Mouse (Mus musculus): ENCODE measurements around the gene Etfb. TPM values are rescaled to one million over a fixed set of nuclear protein-coding genes. Genes with fewer than 3 reads are reported as not detected.

Etfb gene
- polyA plus RNA-seq, 2 experiments: 153 to 301 TPM

GRCm38 (mm10) chr7:43465344-43466098 is 21.6 kb downstream of the Etfb start:
- Histone ChIP-seq H3K4me3 (replicated peaks; ENCODE audit: low read length) (peak overlapping the region; percentile 43), H3K36me3 (ENCODE audit: control insufficient read depth, insufficient read depth, low read length) (no peaks in the 10 kb centered on the region), H3K4me2 (replicated peaks; ENCODE audit: low read depth, low read length, severe bottlenecking) (peak overlapping the region; percentile 81), H3K9me3 (ENCODE audit: control insufficient read depth, low read length) (no peaks in the 10 kb centered on the region), H3K27me3 (ENCODE audit: control insufficient read depth, insufficient read depth, low read length) (peaks cover 12% of the 10 kb centered on the region), H3K27ac (replicated peaks; ENCODE audit: low read depth, low read length) (no peak overlapping the region), H3K9ac (ENCODE audit: low read depth, low read length, severe bottlenecking) (peak overlapping the region; percentile 43), H3K4me1 (ENCODE audit: control insufficient read depth, insufficient read depth, low read length) (0 out of 2 replicates have a peak, but pooled peaks cover 2% of the 10 kb centered on the region)
- no peak for TF ChIP-seq POLR2A (IDR thresholded peaks at IDR 0.05; ENCODE audit: borderline replicate concordance, extremely low read depth, insufficient read depth, insufficient read length)
- DNase-seq (ENCODE audit: low spot score) (peak; percentile 85), ATAC-seq (ENCODE audit: low FRiP score, low read depth) (peak; percentile 87)
- WGBS: under 1% methylated on average over 32 of the region's 33 CpGs

- WGBS: 1% methylated on average over 29 of the region's 33 CpGs
- Histone ChIP-seq H3K27me3 (ENCODE audit: control insufficient read depth, insufficient read depth, low read length) (peaks cover 12% of the 10 kb centered on the region), H3K4me2 (replicated peaks; ENCODE audit: low read depth, low read length, severe bottlenecking) (peak overlapping the region; percentile 81), H3K36me3 (ENCODE audit: control insufficient read depth, insufficient read depth, low read length) (no peaks in the 10 kb centered on the region), H3K27ac (replicated peaks; ENCODE audit: low read depth, low read length) (no peak overlapping the region), H3K9ac (ENCODE audit: low read depth, low read length, severe bottlenecking) (peak overlapping the region; percentile 43), H3K4me3 (replicated peaks; ENCODE audit: low read length) (peak overlapping the region; percentile 43), H3K4me1 (ENCODE audit: control insufficient read depth, insufficient read depth, low read length) (0 out of 2 replicates have a peak, but pooled peaks cover 2% of the 10 kb centered on the region), H3K9me3 (ENCODE audit: control insufficient read depth, low read length) (no peaks in the 10 kb centered on the region)
- ATAC-seq (ENCODE audit: low FRiP score, low read depth) (peak; percentile 68), DNase-seq (ENCODE audit: low spot score) (peak; percentile 56)
- no peak for TF ChIP-seq POLR2A (IDR thresholded peaks at IDR 0.05; ENCODE audit: borderline replicate concordance, extremely low read depth, insufficient read depth, insufficient read length)
These were observed 22.3 kb downstream of the Etfb start for GRCm38 (mm10) chr7:43466099-43466694.

- DNase-seq (ENCODE audit: low spot score): no peak
- no peaks in the 10 kb centered on the region for H3K36me3 ChIP-seq (ENCODE audit: control insufficient read depth, insufficient read depth, low read length)
- no peak overlapping the region for H3K27ac ChIP-seq (replicated peaks; ENCODE audit: low read depth, low read length)
- 0 out of 2 replicates have a peak, but pooled peaks cover 1% of the 10 kb centered on the region for H3K27me3 ChIP-seq (ENCODE audit: control insufficient read depth, insufficient read depth, low read length)
- ATAC-seq (ENCODE audit: low FRiP score, low read depth): no peak
- no peak overlapping the region for H3K4me2 ChIP-seq (replicated peaks; ENCODE audit: low read depth, low read length, severe bottlenecking)
- no peak overlapping the region for H3K9ac ChIP-seq (ENCODE audit: low read depth, low read length, severe bottlenecking)
- no peaks in the 10 kb centered on the region for H3K9me3 ChIP-seq (ENCODE audit: control insufficient read depth, low read length)
- 0 out of 2 replicates have a peak, but pooled peaks cover 2% of the 10 kb centered on the region for H3K4me1 ChIP-seq (ENCODE audit: control insufficient read depth, insufficient read depth, low read length)
- whole genome bisulfite sequencing: 42% methylated on average over 8 of the region's 8 CpGs
- TF ChIP-seq POLR2A (IDR thresholded peaks at IDR 0.05; ENCODE audit: borderline replicate concordance, extremely low read depth, insufficient read depth, insufficient read length): no peak
- H3K4me3 ChIP-seq (replicated peaks; ENCODE audit: low read length): no peak overlapping the region
These were observed 26.5 kb downstream of the Etfb start for GRCm38 (mm10) chr7:43470373-43470772.

GRCm38 (mm10) chr7:43475706-43476105 is 31.8 kb downstream of the Etfb start:
- Histone ChIP-seq H3K9ac (ENCODE audit: low read depth, low read length, severe bottlenecking) (no peak overlapping the region), H3K4me2 (replicated peaks; ENCODE audit: low read depth, low read length, severe bottlenecking) (no peak overlapping the region), H3K4me3 (replicated peaks; ENCODE audit: low read length) (no peak overlapping the region), H3K36me3 (ENCODE audit: control insufficient read depth, insufficient read depth, low read length) (0 out of 2 replicates have a peak, but pooled peaks cover 4% of the 10 kb centered on the region), H3K9me3 (ENCODE audit: control insufficient read depth, low read length) (no peaks in the 10 kb centered on the region), H3K4me1 (ENCODE audit: control insufficient read depth, insufficient read depth, low read length) (no peaks in the 10 kb centered on the region), H3K27me3 (ENCODE audit: control insufficient read depth, insufficient read depth, low read length) (peaks cover 28% of the 10 kb centered on the region), H3K27ac (replicated peaks; ENCODE audit: low read depth, low read length) (no peak overlapping the region)
- ATAC-seq (ENCODE audit: low FRiP score, low read depth): no peak
- DNase-seq (ENCODE audit: low spot score): no peak
- WGBS: 8% methylated on average over 23 of the region's 23 CpGs
- no peak for TF ChIP-seq POLR2A (IDR thresholded peaks at IDR 0.05; ENCODE audit: borderline replicate concordance, extremely low read depth, insufficient read depth, insufficient read length)

- Histone ChIP-seq H3K27ac (replicated peaks; ENCODE audit: low read depth, low read length) (no peak overlapping the region), H3K4me2 (replicated peaks; ENCODE audit: low read depth, low read length, severe bottlenecking) (no peak overlapping the region), H3K27me3 (ENCODE audit: control insufficient read depth, insufficient read depth, low read length) (peaks cover 28% of the 10 kb centered on the region), H3K9ac (ENCODE audit: low read depth, low read length, severe bottlenecking) (no peak overlapping the region), H3K9me3 (ENCODE audit: control insufficient read depth, low read length) (no peaks in the 10 kb centered on the region), H3K36me3 (ENCODE audit: control insufficient read depth, insufficient read depth, low read length) (0 out of 2 replicates have a peak, but pooled peaks cover 4% of the 10 kb centered on the region), H3K4me1 (ENCODE audit: control insufficient read depth, insufficient read depth, low read length) (no peaks in the 10 kb centered on the region), H3K4me3 (replicated peaks; ENCODE audit: low read length) (no peak overlapping the region)
- DNase-seq (ENCODE audit: low spot score) (no peak), ATAC-seq (ENCODE audit: low FRiP score, low read depth) (no peak)
- TF ChIP-seq POLR2A (IDR thresholded peaks at IDR 0.05; ENCODE audit: borderline replicate concordance, extremely low read depth, insufficient read depth, insufficient read length): no peak
- 12% methylated on average over 13 of the region's 13 CpGs for WGBS
These were observed 32.5 kb downstream of the Etfb start for GRCm38 (mm10) chr7:43476376-43476775.
